Mouse (Mus musculus): Measurements from ENCODE around the gene Abcb1a. TPM values are rescaled to one million over a fixed set of nuclear protein-coding genes. Genes with fewer than 3 reads are reported as not detected.

Abcb1a gene
- total and polyA plus RNA-seq, 2 experiments: 2.2 to 12.5 TPM

GRCm38 (mm10) chr5:8648300-8648699 lies 11.6 kb upstream of the Abcb1a start:
- Histone ChIP-seq H3K4me3 (ENCODE audit: insufficient read depth, low read depth, low read length) (no peak overlapping the region), H3K9ac (ENCODE audit: low read depth, low read length) (no peak overlapping the region), H3K27me3 (ENCODE audit: control insufficient read depth, insufficient read depth, low read length) (no peaks in the 10 kb centered on the region), H3K4me1 (ENCODE audit: control insufficient read depth, insufficient read depth, low read length) (no peaks in the 10 kb centered on the region), H3K36me3 (ENCODE audit: control insufficient read depth, insufficient read depth, low read length) (no peaks in the 10 kb centered on the region), H3K27ac (replicated peaks; ENCODE audit: insufficient read depth, low read depth, low read length) (no peak overlapping the region), H3K79me2 (ENCODE audit: control insufficient read depth, insufficient read depth, low read length) (no peaks in the 10 kb centered on the region)
- TF ChIP-seq POLR2A (IDR thresholded peaks at IDR 0.05; ENCODE audit: extremely low read depth, insufficient read depth, low read length) (no peak), CTCF (IDR thresholded peaks at IDR 0.05; ENCODE audit: low read depth, low read length) (no peak)
- 33% methylated on average over 4 of the region's 4 CpGs for WGBS
- peak; percentile 63 for DNase-seq (ENCODE audit: extremely low read depth, low read depth, low spot score)

- Histone ChIP-seq H3K27ac (replicated peaks; ENCODE audit: insufficient read depth, low read depth, low read length) (no peak overlapping the region), H3K4me3 (ENCODE audit: insufficient read depth, low read depth, low read length) (no peak overlapping the region), H3K79me2 (ENCODE audit: control insufficient read depth, insufficient read depth, low read length) (no peaks in the 10 kb centered on the region), H3K27me3 (ENCODE audit: control insufficient read depth, insufficient read depth, low read length) (no peaks in the 10 kb centered on the region), H3K36me3 (ENCODE audit: control insufficient read depth, insufficient read depth, low read length) (no peaks in the 10 kb centered on the region), H3K4me1 (ENCODE audit: control insufficient read depth, insufficient read depth, low read length) (no peaks in the 10 kb centered on the region), H3K9ac (ENCODE audit: low read depth, low read length) (no peak overlapping the region)
- peak; percentile 53 for DNase-seq (ENCODE audit: extremely low read depth, low read depth, low spot score)
- TF ChIP-seq POLR2A (IDR thresholded peaks at IDR 0.05; ENCODE audit: extremely low read depth, insufficient read depth, low read length): no peak
- TF ChIP-seq CTCF (IDR thresholded peaks at IDR 0.05; ENCODE audit: low read depth, low read length): no peak
These were observed 11.1 kb upstream of the Abcb1a start for GRCm38 (mm10) chr5:8648774-8649173.

GRCm38 (mm10) chr5:8652085-8652484 lies 7.8 kb upstream of the Abcb1a start:
- Histone ChIP-seq H3K79me2 (ENCODE audit: control insufficient read depth, insufficient read depth, low read length) (no peaks in the 10 kb centered on the region), H3K4me1 (ENCODE audit: control insufficient read depth, insufficient read depth, low read length) (no peaks in the 10 kb centered on the region), H3K27me3 (ENCODE audit: control insufficient read depth, insufficient read depth, low read length) (no peaks in the 10 kb centered on the region), H3K36me3 (ENCODE audit: control insufficient read depth, insufficient read depth, low read length) (no peaks in the 10 kb centered on the region), H3K27ac (replicated peaks; ENCODE audit: insufficient read depth, low read depth, low read length) (no peak overlapping the region), H3K9ac (ENCODE audit: low read depth, low read length) (no peak overlapping the region), H3K4me3 (ENCODE audit: insufficient read depth, low read depth, low read length) (no peak overlapping the region)
- TF ChIP-seq POLR2A (IDR thresholded peaks at IDR 0.05; ENCODE audit: extremely low read depth, insufficient read depth, low read length) (no peak), CTCF (IDR thresholded peaks at IDR 0.05; ENCODE audit: low read depth, low read length) (no peak)
- WGBS: 80% methylated on average over 2 of the region's 2 CpGs
- DNase-seq (ENCODE audit: extremely low read depth, low read depth, low spot score): no peak

- DNase-seq (ENCODE audit: extremely low read depth, low read depth, low spot score): no peak
- H3K27me3 ChIP-seq (ENCODE audit: control insufficient read depth, insufficient read depth, low read length): no peaks in the 10 kb centered on the region
- TF ChIP-seq POLR2A (IDR thresholded peaks at IDR 0.05; ENCODE audit: extremely low read depth, insufficient read depth, low read length): no peak
- TF ChIP-seq CTCF (IDR thresholded peaks at IDR 0.05; ENCODE audit: low read depth, low read length): no peak
- H3K4me1 ChIP-seq (ENCODE audit: control insufficient read depth, insufficient read depth, low read length): 0 out of 2 replicates have a peak, but pooled peaks cover 2% of the 10 kb centered on the region
- H3K4me3 ChIP-seq (ENCODE audit: insufficient read depth, low read depth, low read length): peak overlapping the region; percentile 63; the same call in 1 of the 2 replicates
- no peaks in the 10 kb centered on the region for H3K79me2 ChIP-seq (ENCODE audit: control insufficient read depth, insufficient read depth, low read length)
- H3K36me3 ChIP-seq (ENCODE audit: control insufficient read depth, insufficient read depth, low read length): no peaks in the 10 kb centered on the region
- no peak overlapping the region; the same call in 1 of the 2 replicates for H3K9ac ChIP-seq (ENCODE audit: low read depth, low read length)
- H3K27ac ChIP-seq (replicated peaks; ENCODE audit: insufficient read depth, low read depth, low read length): no peak overlapping the region
- WGBS: 78% methylated on average over 10 of the region's 10 CpGs
These were observed 868 bp downstream of the Abcb1a start for GRCm38 (mm10) chr5:8660738-8661151.

GRCm38 (mm10) chr5:8664678-8665077 lies 4.8 kb downstream of the Abcb1a start:
- H3K4me1 ChIP-seq (ENCODE audit: control insufficient read depth, insufficient read depth, low read length): peaks cover 2% of the 10 kb centered on the region; the same call in 1 of the 2 replicates
- TF ChIP-seq POLR2A (IDR thresholded peaks at IDR 0.05; ENCODE audit: extremely low read depth, insufficient read depth, low read length) (no peak), CTCF (IDR thresholded peaks at IDR 0.05; ENCODE audit: low read depth, low read length) (no peak)
- no peaks in the 10 kb centered on the region for H3K79me2 ChIP-seq (ENCODE audit: control insufficient read depth, insufficient read depth, low read length)
- 65% methylated on average over 3 of the region's 3 CpGs for WGBS
- H3K36me3 ChIP-seq (ENCODE audit: control insufficient read depth, insufficient read depth, low read length): no peaks in the 10 kb centered on the region
- no peak for DNase-seq (ENCODE audit: extremely low read depth, low read depth, low spot score)
- H3K4me3 ChIP-seq (ENCODE audit: insufficient read depth, low read depth, low read length): no peak overlapping the region
- H3K27ac ChIP-seq (replicated peaks; ENCODE audit: insufficient read depth, low read depth, low read length): no peak overlapping the region
- H3K27me3 ChIP-seq (ENCODE audit: control insufficient read depth, insufficient read depth, low read length): no peaks in the 10 kb centered on the region
- H3K9ac ChIP-seq (ENCODE audit: low read depth, low read length): no peak overlapping the region

- 41% methylated on average over 9 of the region's 9 CpGs for WGBS
- H3K4me3 ChIP-seq (ENCODE audit: insufficient read depth, low read depth, low read length): no peak overlapping the region
- H3K4me1 ChIP-seq (ENCODE audit: control insufficient read depth, insufficient read depth, low read length): no peaks in the 10 kb centered on the region; the same call in 1 of the 2 replicates
- no peaks in the 10 kb centered on the region for H3K36me3 ChIP-seq (ENCODE audit: control insufficient read depth, insufficient read depth, low read length)
- DNase-seq (ENCODE audit: extremely low read depth, low read depth, low spot score): peak; percentile 84
- H3K79me2 ChIP-seq (ENCODE audit: control insufficient read depth, insufficient read depth, low read length): no peaks in the 10 kb centered on the region
- no peak overlapping the region for H3K9ac ChIP-seq (ENCODE audit: low read depth, low read length)
- TF ChIP-seq POLR2A (IDR thresholded peaks at IDR 0.05; ENCODE audit: extremely low read depth, insufficient read depth, low read length): no peak
- no peak for TF ChIP-seq CTCF (IDR thresholded peaks at IDR 0.05; ENCODE audit: low read depth, low read length)
- no peak overlapping the region for H3K27ac ChIP-seq (replicated peaks; ENCODE audit: insufficient read depth, low read depth, low read length)
- no peaks in the 10 kb centered on the region for H3K27me3 ChIP-seq (ENCODE audit: control insufficient read depth, insufficient read depth, low read length)
These were observed 8.0 kb downstream of the Abcb1a start for GRCm38 (mm10) chr5:8667758-8668474.

Data from liver, adult 2 months (tissue).